Mouse (Mus musculus) G1E (cell line): ENCODE results near the gene Ube2k.

ENCODE experiments used
- CTCF ChIP-seq: IDR thresholded peaks from 2 replicates; pipeline ENCODE4 v1.5.1; 2012; ENCODE audit warnings: low read depth, low read length, inconsistent platforms, mixed read lengths
- GATA1 ChIP-seq: IDR thresholded peaks from 2 replicates; pipeline ENCODE4 v1.6.1; 2012; ENCODE audit warnings: borderline replicate concordance, low read length, inconsistent platforms, mixed read lengths
- GATA2 ChIP-seq: IDR thresholded peaks from 2 replicates; pipeline ENCODE4 v1.6.1; 2012; ENCODE audit warnings: low read depth, low read length, inconsistent platforms, borderline replicate concordance
- POLR2AphosphoS5 ChIP-seq: IDR thresholded peaks from 2 replicates; pipeline ENCODE4 v1.6.1; 2012; ENCODE audit warnings: low read depth, low read length, inconsistent platforms; ENCODE audit not compliant: insufficient replicate concordance
- TAL1 ChIP-seq: conservative IDR thresholded peaks from 2 replicates; pipeline ENCODE4 v1.6.1; 2012; ENCODE audit warnings: low read depth, low read length, inconsistent platforms, mixed read lengths

GRCm38 (mm10) chr5:65531283-65531682 is 5.8 kb upstream of the Ube2k start:
- TF ChIP-seq TAL1 (no peak), CTCF (no peak), GATA1 (no peak), GATA2 (no peak), POLR2AphosphoS5 (no peak)
